Mouse (Mus musculus) MEL (cell line): Measurements from ENCODE around the gene Ccpg1.

Source experiments
- CTCF ChIP-seq, 3 experiments: IDR thresholded peaks in 2 of 3; conservative IDR thresholded peaks in 1 of 3; 2 replicates each; pipeline ENCODE4 v1.5.1; 2011 to 2012; ENCODE audit warnings: low read length in 3 of 3, low read depth in 2 of 3, mild to moderate bottlenecking in 2 of 3, improper control_type of control experiment in 1 of 3, inconsistent platforms in 1 of 3, mixed read lengths in 1 of 3, moderate library complexity in 1 of 3; ENCODE audit not compliant: control insufficient read depth in 1 of 3, insufficient read depth in 1 of 3, poor library complexity in 1 of 3, severe bottlenecking in 1 of 3
- E2F4 ChIP-seq: IDR thresholded peaks from 2 replicates; pipeline ENCODE4 v1.6.1; 2011; ENCODE audit warnings: low read depth, low read length, improper control_type of control experiment, borderline replicate concordance
- EP300 ChIP-seq, 2 experiments: IDR thresholded peaks; 2 replicates each; pipeline ENCODE4 v1.6.1; 2011; ENCODE audit warnings: improper control_type of control experiment in 2 of 2, low read length in 2 of 2, low read depth in 1 of 2, mild to moderate bottlenecking in 1 of 2
- TBP ChIP-seq: IDR thresholded peaks from 2 replicates; pipeline ENCODE4 v1.8.0; 2011; ENCODE audit warnings: low read depth, low read length, improper control_type of control experiment

GRCm38 (mm10) chr9:72949572-72949971 is 35.7 kb upstream of the Ccpg1 start:
- no peak for TF ChIP-seq CTCF (IDR thresholded peaks at IDR 0.05 in 2 of 3, conservative IDR thresholded peaks at IDR 0.05 in 1 of 3; ENCODE audit: control insufficient read depth in 1 of 3, insufficient read depth in 1 of 3, low read depth in 2 of 3, low read length in 3 of 3, poor library complexity in 1 of 3, severe bottlenecking in 1 of 3)
- TF ChIP-seq TBP, result no peak
- TF ChIP-seq EP300 (IDR thresholded peaks at IDR 0.05; ENCODE audit: low read depth in 1 of 2, low read length in 2 of 2), result no peak
- no peak for TF ChIP-seq E2F4
